In genomic region chr15:100088021-100088420, GRCm38 (mm10) we compare ENCODE assay signal across 11 mouse cellular contexts. TPM values are rescaled to one million over a fixed set of nuclear protein-coding genes. Genes with fewer than 3 reads are reported as not detected.
A peak's percentile ranks its signal among the peaks of the same experiment; 100 is the strongest.
DNase-seq lines count a peak whose midpoint lies in the region; ATAC-seq and TF ChIP-seq lines count a peak whose summit lies in the region.
"Had no signal": no experiment of that assay in that cellular context is flagged by ENCODE, and none has a peak within 500 bp of the region (broad histone marks: within the 10 kb centered on the region; RNA-seq: fewer than 3 reads in every experiment).

No protein-coding gene starts in this region.

- peak in 1 of 2 experiments; percentile 36 for DNase-seq in cerebellum, adult 2 months
- no peak for DNase-seq in cerebellum, postnatal 36 days
- DNase-seq in kidney, postnatal 10 days: no peak
- DNase-seq in embryo, embryonic 10.5 days (ENCODE audit: low spot score): no peak
- no peak for DNase-seq in right cerebral cortex, adult 2 months (ENCODE audit: low spot score in 2 of 2)
- DNase-seq: adrenal gland, adult 2 months; liver had no signal

- 49% methylated on average over 7 of the region's 7 CpGs for WGBS in cerebellum, adult 2 months
- whole genome bisulfite sequencing in kidney, embryonic 16.5 days: 59% methylated on average over 7 of the region's 7 CpGs
- WGBS in intestine, postnatal 0 days: 49% methylated on average over 7 of the region's 7 CpGs

- peak overlapping the region; percentile 1; the same call in 1 of the 2 replicates for H3K27ac ChIP-seq in cerebellum, adult 2 months (ENCODE audit: insufficient read depth, low read length)
- H3K27ac ChIP-seq in kidney, embryonic 16.5 days (ENCODE audit: low read length): peak overlapping the region; percentile 74
- no peak overlapping the region; the same call in 1 of the 2 replicates for H3K27ac ChIP-seq in intestine, postnatal 0 days (ENCODE audit: low read depth, low read length)
- H3K27ac ChIP-seq: heart, embryonic 13.5 days had no signal

- no peak for TF ChIP-seq CTCF in cerebellum, adult 2 months (IDR thresholded peaks at IDR 0.05; ENCODE audit: borderline replicate concordance, insufficient read depth, low read depth, low read length)
- TF ChIP-seq CTCF in C2C12 (IDR thresholded peaks at IDR 0.05; ENCODE audit: control insufficient read depth, insufficient read depth, insufficient read length): no peak
- TF ChIP-seq CTCF in intestine, postnatal 0 days (IDR thresholded peaks at IDR 0.05; ENCODE audit: low read depth): no peak

- no peak overlapping the region for H3ac ChIP-seq in C2C12 (ENCODE audit: control insufficient read depth, insufficient read length, low read depth)

- H3K4me2 ChIP-seq in kidney, embryonic 16.5 days (replicated peaks; ENCODE audit: low read depth, low read length): no peak overlapping the region
- H3K4me2 ChIP-seq in intestine, postnatal 0 days (replicated peaks; ENCODE audit: low read depth): no peak overlapping the region
- H3K4me2 ChIP-seq: heart, embryonic 13.5 days had no signal

- H3K4me1 ChIP-seq in cerebellum, adult 2 months (ENCODE audit: control insufficient read depth, insufficient read depth, low read length): peaks cover 44% of the 10 kb centered on the region
- H3K4me1 ChIP-seq in kidney, embryonic 16.5 days (ENCODE audit: insufficient read depth, low read length): peaks cover 42% of the 10 kb centered on the region
- peaks cover 10% of the 10 kb centered on the region; the same call in 1 of the 2 replicates for H3K4me1 ChIP-seq in intestine, postnatal 0 days (replicated peaks; ENCODE audit: control insufficient read depth, insufficient read depth, low read length)

- no peaks in the 10 kb centered on the region for H3K27me3 ChIP-seq in cerebellum, adult 2 months (ENCODE audit: control insufficient read depth, insufficient read depth, low read length)
- H3K27me3 ChIP-seq in kidney, embryonic 16.5 days (ENCODE audit: insufficient read depth, low read length): no peaks in the 10 kb centered on the region
- no peaks in the 10 kb centered on the region for H3K27me3 ChIP-seq in C2C12 (ENCODE audit: control insufficient read depth, insufficient read depth, insufficient read length)
- no peaks in the 10 kb centered on the region for H3K27me3 ChIP-seq in intestine, postnatal 0 days (replicated peaks; ENCODE audit: control insufficient read depth, insufficient read depth, low read length)
- H3K27me3 ChIP-seq: heart, embryonic 13.5 days had no signal

- H3K36me3 ChIP-seq in kidney, embryonic 16.5 days (ENCODE audit: insufficient read depth, low read length): no peaks in the 10 kb centered on the region
- H3K36me3 ChIP-seq in C2C12 (ENCODE audit: control insufficient read depth, insufficient read depth): no peaks in the 10 kb centered on the region
- no peaks in the 10 kb centered on the region; the same call in 1 of the 2 replicates for H3K36me3 ChIP-seq in intestine, postnatal 0 days (ENCODE audit: control insufficient read depth, insufficient read depth)
- H3K36me3 ChIP-seq: heart, embryonic 13.5 days had no signal

- TF ChIP-seq POLR2A in cerebellum, adult 2 months (IDR thresholded peaks at IDR 0.05; ENCODE audit: borderline replicate concordance, insufficient read depth, low read length): no peak

- peaks cover 39% of the 10 kb centered on the region for H3K79me2 ChIP-seq in C2C12 (ENCODE audit: control insufficient read depth, insufficient read depth)

- no peaks in the 10 kb centered on the region for H3K79me3 ChIP-seq in C2C12 (ENCODE audit: low read depth)

- H3K9me3 ChIP-seq in kidney, embryonic 16.5 days (ENCODE audit: low read length): no peaks in the 10 kb centered on the region
- H3K9me3 ChIP-seq in intestine, postnatal 0 days (ENCODE audit: control insufficient read depth): no peaks in the 10 kb centered on the region
- H3K9me3 ChIP-seq: heart, embryonic 13.5 days had no signal

- no peak overlapping the region; the same call in 1 of the 2 replicates for H3K9ac ChIP-seq in kidney, embryonic 16.5 days (replicated peaks; ENCODE audit: low read length)
- H3K9ac ChIP-seq in intestine, postnatal 0 days (ENCODE audit: low read depth, low read length): no peak overlapping the region
- H3K9ac ChIP-seq: heart, embryonic 13.5 days had no signal

- H3K4me3 ChIP-seq in cerebellum, adult 2 months (replicated peaks; ENCODE audit: insufficient read depth, low read depth, low read length): no peak overlapping the region
- no peak overlapping the region for H3K4me3 ChIP-seq in kidney, embryonic 16.5 days (ENCODE audit: low read length)
- H3K4me3 ChIP-seq in C2C12 (ENCODE audit: insufficient read depth, poor library complexity, severe bottlenecking): no peak overlapping the region
- H3K4me3 ChIP-seq in intestine, postnatal 0 days (ENCODE audit: low read depth, low read length): no peak overlapping the region
- H3K4me3 ChIP-seq: heart, embryonic 13.5 days had no signal

- ATAC-seq in kidney, embryonic 16.5 days (ENCODE audit: low FRiP score, low TSS enrichment): peak; percentile 75; the same call in 1 of the 2 replicates
- ATAC-seq in intestine, postnatal 0 days: peak; percentile 84

TF ChIP-seq in C2C12, 6 proteins besides CTCF, POLR2A, EP300 and RAD21:
- no peak for TF ChIP-seq USF1 (IDR thresholded peaks at IDR 0.05; ENCODE audit: low read depth)
- TF ChIP-seq MYOG (IDR thresholded peaks at IDR 0.05; ENCODE audit: control insufficient read depth, extremely low read depth, insufficient read length): no peak
- TF ChIP-seq MYOD1 (IDR thresholded peaks at IDR 0.05; ENCODE audit: control insufficient read depth, insufficient read length, low read depth): no peak
- TF ChIP-seq CEBPB (IDR thresholded peaks at IDR 0.05; ENCODE audit: low read depth): no peak
- peak; percentile 15 for TF ChIP-seq FOSL1 (IDR thresholded peaks at IDR 0.05; ENCODE audit: insufficient read depth, low read length, poor library complexity, severe bottlenecking)
- TF ChIP-seq MAX (IDR thresholded peaks at IDR 0.05): no peak

RNA-seq across cellular contexts. Expression of gene Dip2b, which starts 49.6 kb away (rescaled TPM):
- 40.4 and 42.6 TPM in 2 replicates for polyA plus RNA-seq in cerebellum, adult 2 months (2012; rRNA removed)
- polyA plus RNA-seq in kidney, embryonic 16.5 days (2015; fragmentation: Nextera tagmentation; extraction: Ambion mirVana): 8.8 and 11.0 TPM in 2 replicates
- polyA plus RNA-seq in C2C12 (2012; fragmentation: generic; extraction: Trizol): 7.4 TPM
- polyA plus RNA-seq in intestine, postnatal 0 days (2015; fragmentation: Nextera tagmentation; extraction: Ambion mirVana): 4.9 and 5.0 TPM in 2 replicates
